Mouse (Mus musculus) layer of hippocampus, postnatal 36 days (tissue): ENCODE data around the gene Fbxw9. TPM values are rescaled to one million over a fixed set of nuclear protein-coding genes. Genes with fewer than 3 reads are reported as not detected.

Experiments used
- DNase-seq, 2 experiments: peaks; one replicate each; pipeline ENCODE4 v3.0.0; 2022
- microRNA-seq, 2 experiments: library from miRNA; unstranded; fragments of <30 nt; microRNA quantifications; one replicate each; pipeline ENCODE4 v1.2.0; 2021
- total RNA-seq, 2 experiments: library from RNA; stranded (reverse); gene quantifications; 2 replicates each; pipeline ENCODE4 v1.2.3; 2021

Gene Fbxw9
- total RNA-seq, 2 experiments from 2014 or later, result 22.8 to 24.1 TPM

DNA sequence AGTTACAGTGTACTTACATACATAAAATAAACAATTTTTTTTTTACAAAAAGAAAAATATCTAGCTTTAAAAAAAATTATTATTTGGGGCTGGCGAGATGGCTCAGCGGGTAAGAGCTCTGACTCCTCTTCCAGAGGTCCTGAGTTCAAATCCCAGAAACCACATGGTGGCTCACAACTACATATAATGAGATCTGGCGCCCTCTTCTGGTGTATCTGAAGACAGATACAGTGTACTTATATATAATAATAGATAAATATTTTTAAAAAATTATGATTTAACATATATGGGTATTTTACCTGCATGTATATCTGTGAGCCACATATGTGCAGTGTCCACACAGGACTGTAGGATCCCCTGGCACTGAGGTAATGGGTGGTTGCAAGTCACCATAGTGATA, 26.4 kb downstream of the Fbxw9 start:
- no peak for DNase-seq

- no peak for DNase-seq
Observed at GRCm38 (mm10) chr8:85088771-85089170, 28.9 kb downstream of the Fbxw9 start.

DNA sequence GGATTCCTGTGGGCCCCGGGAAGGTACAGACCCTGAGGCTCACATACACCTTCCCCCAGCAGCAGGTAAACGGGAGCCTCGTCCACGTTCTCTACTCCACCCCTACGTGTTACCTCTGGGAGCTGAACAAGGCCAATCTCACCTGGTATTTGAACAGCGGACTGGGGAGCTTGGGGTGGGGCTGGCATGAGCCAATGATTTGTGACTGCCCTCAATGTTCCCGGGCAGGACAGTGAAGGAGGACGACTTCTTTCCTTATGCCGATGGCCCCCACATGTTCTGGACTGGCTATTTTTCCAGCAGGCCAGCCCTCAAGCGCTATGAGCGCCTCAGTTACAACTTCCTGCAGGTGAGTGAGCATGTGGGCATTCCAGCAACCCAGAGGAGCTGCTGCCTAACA, 31.0 kb downstream of the Fbxw9 start:
- no peak for DNase-seq

DNA sequence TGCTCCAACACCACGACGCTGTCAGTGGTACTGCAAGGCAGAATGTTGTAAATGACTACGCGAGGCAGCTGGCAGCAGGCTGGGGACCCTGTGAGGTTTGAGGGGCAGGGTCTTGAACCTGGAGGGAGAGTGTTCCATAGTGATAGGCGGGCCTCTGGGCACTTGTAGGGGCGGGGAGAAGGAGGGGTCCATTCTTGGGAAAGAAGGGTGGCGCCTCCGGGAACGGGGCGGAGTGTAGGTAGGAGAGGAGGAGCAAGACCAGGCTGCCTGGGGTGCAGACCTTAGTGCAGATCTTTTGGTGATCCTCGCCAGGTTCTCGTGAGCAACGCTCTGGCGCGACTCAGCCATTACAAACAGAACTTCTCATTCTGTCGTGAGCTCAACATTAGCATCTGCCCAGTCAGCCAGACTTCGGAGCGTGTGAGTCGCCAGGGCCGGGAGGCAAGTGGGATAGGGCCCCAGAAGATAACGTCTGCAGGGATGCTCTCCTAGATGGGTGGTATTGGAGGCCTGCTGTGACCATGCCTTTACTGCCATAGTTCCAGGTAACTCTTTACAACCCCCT, 31.8 kb downstream of the Fbxw9 start:
- DNase-seq, result no peak

DNA sequence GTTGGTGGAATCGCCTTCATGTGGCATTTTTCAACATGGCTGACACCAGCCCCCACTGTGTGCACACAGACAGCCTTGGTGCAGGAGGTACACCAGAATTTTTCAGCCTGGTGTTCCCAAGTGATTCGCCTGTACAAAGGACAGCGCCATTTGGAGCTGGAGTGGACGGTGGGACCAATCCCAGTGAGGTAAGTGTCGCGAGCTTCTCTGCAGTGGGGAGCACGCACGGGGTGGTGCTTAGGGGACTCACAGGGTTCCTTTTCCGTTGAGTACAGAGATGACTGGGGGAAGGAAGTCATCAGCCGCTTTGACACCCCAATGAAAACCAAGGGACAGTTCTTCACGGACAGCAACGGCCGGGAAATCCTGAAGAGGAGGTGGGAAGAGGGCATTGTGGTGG, 35.2 kb downstream of the Fbxw9 start:
- DNase-seq, result no peak

- no peak for DNase-seq
Observed at GRCm38 (mm10) chr8:85095566-85095965, 35.7 kb downstream of the Fbxw9 start.

DNA sequence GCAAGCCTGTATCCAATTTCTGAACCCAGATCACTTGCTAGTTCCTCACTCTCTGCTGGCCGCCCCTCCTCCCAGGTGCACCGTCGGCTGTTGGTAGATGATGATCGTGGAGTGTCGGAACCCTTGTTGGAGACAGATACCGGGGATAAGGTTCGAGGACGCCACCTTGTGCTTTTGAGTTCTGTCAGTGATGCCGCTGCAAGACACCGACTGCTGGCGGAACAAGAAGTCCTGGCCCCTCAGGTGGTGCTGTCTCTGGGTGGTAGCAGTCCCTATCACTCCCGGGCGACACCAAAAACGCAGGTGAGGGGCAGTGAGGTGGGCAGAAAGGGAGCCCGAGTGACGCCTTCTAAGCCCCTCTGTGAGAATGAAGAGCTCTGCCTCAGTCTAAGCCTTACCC, 36.3 kb downstream of the Fbxw9 start:
- DNase-seq, result no peak

- DNase-seq, result no peak
Observed at GRCm38 (mm10) chr8:85096850-85097249, 37.0 kb downstream of the Fbxw9 start.

DNA sequence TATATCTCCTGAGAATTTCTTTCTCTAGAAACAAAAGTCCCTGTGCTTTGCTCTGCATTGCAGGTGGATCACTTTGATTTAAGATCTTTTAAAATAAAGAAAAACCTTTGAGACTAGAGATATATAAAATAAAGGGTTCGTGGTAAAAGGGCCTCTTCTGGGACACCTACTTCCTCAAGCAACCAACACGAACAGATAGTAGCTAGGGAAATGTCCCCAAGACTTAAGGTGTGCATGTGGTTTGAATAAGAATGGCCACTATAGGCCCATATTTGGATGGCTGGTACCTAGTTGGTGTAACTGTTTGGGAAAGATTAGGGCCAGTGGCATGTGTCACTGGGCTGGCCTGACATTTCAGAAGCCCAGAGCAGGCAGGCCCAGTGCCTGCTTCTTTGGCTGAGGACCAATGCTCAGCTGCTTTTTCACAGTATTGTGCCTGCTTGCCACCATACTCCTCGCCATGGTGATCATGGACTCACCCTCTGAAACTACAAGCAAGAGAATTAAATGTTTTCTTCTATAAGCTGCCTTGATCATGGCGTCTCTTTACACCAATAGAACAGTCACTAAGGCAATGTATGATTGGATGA, 40.3 kb downstream of the Fbxw9 start:
- no peak for DNase-seq

DNA sequence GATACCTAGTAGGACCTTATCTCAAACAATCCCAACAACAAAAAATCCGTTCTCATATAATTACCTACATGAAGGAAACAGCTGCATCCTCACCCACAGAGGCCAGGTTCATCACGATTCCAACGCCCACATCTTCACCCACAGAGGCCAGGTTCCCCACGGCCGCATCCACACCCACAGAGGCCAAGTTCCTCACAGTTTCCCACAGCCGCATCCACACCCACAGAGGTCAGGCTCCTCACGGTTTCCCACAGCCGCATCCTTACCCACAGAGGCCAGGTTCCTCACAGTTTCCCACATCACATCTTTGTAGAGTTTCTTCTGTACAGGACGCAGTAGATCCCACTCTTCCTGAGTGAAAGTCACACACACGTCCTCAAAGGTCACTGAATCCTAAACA, 53.4 kb downstream of the Fbxw9 start:
- DNase-seq, result no peak

DNA sequence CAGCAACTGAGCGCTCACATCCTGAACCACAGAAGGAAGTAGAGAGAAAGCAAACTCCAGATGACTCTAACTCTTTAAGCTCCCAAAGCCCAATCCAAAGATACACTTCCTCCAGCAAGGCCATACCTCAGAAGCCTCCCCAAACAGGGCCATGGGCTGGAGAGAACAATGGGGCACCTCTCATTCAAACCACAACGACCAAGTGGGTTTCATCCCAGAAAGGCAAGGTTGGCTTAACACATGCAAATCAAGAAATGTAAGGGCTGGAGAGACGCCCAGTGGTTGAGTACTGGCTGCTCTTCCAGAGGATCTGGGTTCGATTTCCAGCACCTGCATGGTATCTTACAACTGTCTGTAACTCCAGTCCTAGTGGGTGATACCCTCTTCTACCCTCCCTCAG, 55.6 kb downstream of the Fbxw9 start:
- DNase-seq, result no peak

Small RNA genes lying within 50 kb of the gene (microRNA-seq; reads per million reads assigned to microRNA genes)
- 0 reads per million in 2 experiments for gene Gm23388
- gene Mir7070, result 2.1 to 3.3 reads per million in 2 experiments

Other genes with a start within 250 kb of the Fbxw9 start
- 10 to 100 TPM in 1 of 2 experiments, 1 to 10 TPM in 1; 9.4 to 10.5 TPM for gene Dand5, start 237.2 kb upstream of the Fbxw9 start, total RNA-seq
- gene Gadd45gip1, start 228.5 kb upstream of the Fbxw9 start, total RNA-seq, result 10 to 100 TPM; 23.2 to 25.7 TPM
- gene Rad23a, start 219.4 kb upstream of the Fbxw9 start, total RNA-seq, result 10 to 100 TPM; 67.9 to 68.5 TPM
- gene Calr, start 213.1 kb upstream of the Fbxw9 start, total RNA-seq, result 100 to 1,000 TPM; 557 to 631 TPM
- 10 to 100 TPM; 51.2 to 52.7 TPM for gene Farsa, start 203.1 kb upstream of the Fbxw9 start, total RNA-seq
- gene Syce2, start 187.9 kb upstream of the Fbxw9 start, total RNA-seq, result 10 to 100 TPM; 16.1 to 19.7 TPM
- gene Gcdh, start 166.1 kb upstream of the Fbxw9 start, total RNA-seq, result 10 to 100 TPM; 39.5 to 46.3 TPM
- under 1 TPM in 1 of 2 experiments, not detected in 1; 0.40 TPM for gene Klf1, start 158.1 kb upstream of the Fbxw9 start, total RNA-seq
- gene Dnase2a, start 151.5 kb upstream of the Fbxw9 start, total RNA-seq, result 1 to 10 TPM; 3.2 to 3.9 TPM
- gene Mast1, start 122.7 kb upstream of the Fbxw9 start, total RNA-seq, result 10 to 100 TPM; 79.5 TPM
- 1 to 10 TPM in 1 of 2 experiments, under 1 TPM in 1; 0.77 to 1.0 TPM for gene Rtbdn, start 113.1 kb upstream of the Fbxw9 start, total RNA-seq
- gene Gm49661, start 90.6 kb upstream of the Fbxw9 start, total RNA-seq, result not detected
- gene Prdx2, start 90.5 kb upstream of the Fbxw9 start, total RNA-seq, result 100 to 1,000 TPM; 338 to 356 TPM
- gene Rnaseh2a, start 90.3 kb upstream of the Fbxw9 start, total RNA-seq, result 10 to 100 TPM; 35.3 to 36.8 TPM
- 10 to 100 TPM; 59.9 to 73.6 TPM for gene Junb, start 81.3 kb upstream of the Fbxw9 start, total RNA-seq
- 1 to 10 TPM; 7.8 to 9.7 TPM for gene Hook2, start 69.5 kb upstream of the Fbxw9 start, total RNA-seq
- gene Best2, start 45.5 kb upstream of the Fbxw9 start, total RNA-seq, result not detected
- 100 to 1,000 TPM; 120 to 121 TPM for gene Asna1, start 34.8 kb upstream of the Fbxw9 start, total RNA-seq
- gene Trir, start 33.2 kb upstream of the Fbxw9 start, total RNA-seq, result 100 to 1,000 TPM; 133 to 136 TPM
- 100 to 1,000 TPM; 147 to 149 TPM for gene Tnpo2, start 23.1 kb upstream of the Fbxw9 start, total RNA-seq
- not detected for gene Gm5741, start 7.9 kb downstream of the Fbxw9 start, total RNA-seq
- gene Dhps, start 11.7 kb downstream of the Fbxw9 start, total RNA-seq, result 10 to 100 TPM; 52.1 to 60.6 TPM
- gene Wdr83os, start 20.7 kb downstream of the Fbxw9 start, total RNA-seq, result 10 to 100 TPM; 55.0 to 65.7 TPM
- gene Wdr83, start 21.3 kb downstream of the Fbxw9 start, total RNA-seq, result 10 to 100 TPM; 26.1 to 28.4 TPM
- gene Man2b1, start 23.2 kb downstream of the Fbxw9 start, total RNA-seq, result 10 to 100 TPM; 30.5 to 36.8 TPM
- 1 to 10 TPM; 6.8 to 8.0 TPM for gene Zfp791, start 63.0 kb downstream of the Fbxw9 start, total RNA-seq
- not detected for gene Cks1brt, start 91.9 kb downstream of the Fbxw9 start, total RNA-seq
- gene Olfr371, start 165.9 kb downstream of the Fbxw9 start, total RNA-seq, result not detected
- 10 to 100 TPM; 26.6 to 33.2 TPM for gene Orc6, start 239.6 kb downstream of the Fbxw9 start, total RNA-seq
- 100 to 1,000 TPM; 129 to 139 TPM for gene Vps35, start 239.7 kb downstream of the Fbxw9 start, total RNA-seq